Mouse (Mus musculus): ENCODE measurements around the gene Gtf2h3. TPM values are rescaled to one million over a fixed set of nuclear protein-coding genes. Genes with fewer than 3 reads are reported as not detected.

Gene Gtf2h3
- total and polyA plus RNA-seq, 3 experiments: 51.9 to 84.9 (median 58.2) TPM

Other genes starting within 250 kb of the Gtf2h3 start
- 90.4 and 134 TPM in 2 replicates for gene Cdk2ap1, start 216.1 kb upstream of the Gtf2h3 start, total RNA-seq (2012; rRNA removed)
- gene Cdk2ap1, start 216.1 kb upstream of the Gtf2h3 start, total RNA-seq (2014; rRNA removed): 170 and 179 TPM in 2 replicates
- 287 and 323 TPM in 2 replicates for gene Cdk2ap1, start 216.1 kb upstream of the Gtf2h3 start, polyA plus RNA-seq (2012; ENCODE audit: insufficient read length, low read depth)
- gene Sbno1, start 153.1 kb upstream of the Gtf2h3 start, total RNA-seq (2012; rRNA removed): 38.3 and 44.2 TPM in 2 replicates
- gene Sbno1, start 153.1 kb upstream of the Gtf2h3 start, total RNA-seq (2014; rRNA removed): 32.4 and 35.0 TPM in 2 replicates
- 48.5 and 52.3 TPM in 2 replicates for gene Sbno1, start 153.1 kb upstream of the Gtf2h3 start, polyA plus RNA-seq (2012; ENCODE audit: insufficient read length, low read depth)
- gene Kmt5a, start 139.2 kb upstream of the Gtf2h3 start, total RNA-seq (2012; rRNA removed): 55.3 and 64.6 TPM in 2 replicates
- gene Kmt5a, start 139.2 kb upstream of the Gtf2h3 start, total RNA-seq (2014; rRNA removed): 60.9 and 62.8 TPM in 2 replicates
- 151 and 154 TPM in 2 replicates for gene Kmt5a, start 139.2 kb upstream of the Gtf2h3 start, polyA plus RNA-seq (2012; ENCODE audit: insufficient read length, low read depth)
- gene Rilpl2, start 100.8 kb upstream of the Gtf2h3 start, total RNA-seq (2012; rRNA removed): 393 and 482 TPM in 2 replicates
- 415 and 425 TPM in 2 replicates for gene Rilpl2, start 100.8 kb upstream of the Gtf2h3 start, total RNA-seq (2014; rRNA removed)
- 354 and 405 TPM in 2 replicates for gene Rilpl2, start 100.8 kb upstream of the Gtf2h3 start, polyA plus RNA-seq (2012; ENCODE audit: insufficient read length, low read depth)
- 23.3 and 27.4 TPM in 2 replicates for gene Snrnp35, start 96.0 kb upstream of the Gtf2h3 start, total RNA-seq (2012; rRNA removed)
- 13.9 and 14.9 TPM in 2 replicates for gene Snrnp35, start 96.0 kb upstream of the Gtf2h3 start, total RNA-seq (2014; rRNA removed)
- 29.0 and 36.3 TPM in 2 replicates for gene Snrnp35, start 96.0 kb upstream of the Gtf2h3 start, polyA plus RNA-seq (2012; ENCODE audit: insufficient read length, low read depth)
- 4.6 and 5.7 TPM in 2 replicates for gene Rilpl1, start 47.7 kb upstream of the Gtf2h3 start, total RNA-seq (2012; rRNA removed)
- gene Rilpl1, start 47.7 kb upstream of the Gtf2h3 start, total RNA-seq (2014; rRNA removed): 1.8 and 3.1 TPM in 2 replicates
- 5.4 and 6.1 TPM in 2 replicates for gene Rilpl1, start 47.7 kb upstream of the Gtf2h3 start, polyA plus RNA-seq (2012; ENCODE audit: insufficient read length, low read depth)
- 205 and 319 TPM in 2 replicates for gene Tmed2, start 38.4 kb upstream of the Gtf2h3 start, total RNA-seq (2012; rRNA removed)
- gene Tmed2, start 38.4 kb upstream of the Gtf2h3 start, total RNA-seq (2014; rRNA removed): 769 and 796 TPM in 2 replicates
- gene Tmed2, start 38.4 kb upstream of the Gtf2h3 start, polyA plus RNA-seq (2012; ENCODE audit: insufficient read length, low read depth): 280 and 301 TPM in 2 replicates
- 18.2 and 20.2 TPM in 2 replicates for gene Ddx55, start 26.3 kb upstream of the Gtf2h3 start, total RNA-seq (2012; rRNA removed)
- 15.1 and 15.7 TPM in 2 replicates for gene Ddx55, start 26.3 kb upstream of the Gtf2h3 start, total RNA-seq (2014; rRNA removed)
- gene Ddx55, start 26.3 kb upstream of the Gtf2h3 start, polyA plus RNA-seq (2012; ENCODE audit: insufficient read length, low read depth): 25.8 and 25.9 TPM in 2 replicates
- 50.8 and 68.3 TPM in 2 replicates for gene Eif2b1, start within 50 bp of the Gtf2h3 start, total RNA-seq (2012; rRNA removed)
- gene Eif2b1, start within 50 bp of the Gtf2h3 start, total RNA-seq (2014; rRNA removed): 98.0 and 107 TPM in 2 replicates
- gene Eif2b1, start within 50 bp of the Gtf2h3 start, polyA plus RNA-seq (2012; ENCODE audit: insufficient read length, low read depth): 104 and 111 TPM in 2 replicates
- 10.9 and 11.8 TPM in 2 replicates for gene Atp6v0a2, start 49.4 kb downstream of the Gtf2h3 start, total RNA-seq (2012; rRNA removed)
- gene Atp6v0a2, start 49.4 kb downstream of the Gtf2h3 start, total RNA-seq (2014; rRNA removed): 7.4 and 7.7 TPM in 2 replicates
- 13.2 and 16.5 TPM in 2 replicates for gene Atp6v0a2, start 49.4 kb downstream of the Gtf2h3 start, polyA plus RNA-seq (2012; ENCODE audit: insufficient read length, low read depth)
- 0.04 and 0.08 TPM in 2 replicates for gene Dnah10, start 145.9 kb downstream of the Gtf2h3 start, total RNA-seq (2012; rRNA removed)
- gene Dnah10, start 145.9 kb downstream of the Gtf2h3 start, total RNA-seq (2014; rRNA removed): 0.03 and 0.28 TPM in 2 replicates
- gene Dnah10, start 145.9 kb downstream of the Gtf2h3 start, polyA plus RNA-seq (2012; ENCODE audit: insufficient read length, low read depth): 0.26 and 0.30 TPM in 2 replicates

Data from CH12.LX (cell line).